Mouse (Mus musculus) hindbrain, embryonic 16.5 days (tissue): ENCODE measurements at regions not wholly inside any gene's neighbourhood (a gene's known extent, or its start where the extent isn't known, plus 50 kb on each side); places are given as distances from the start of the nearest gene placed in this dataset.

Source experiments
- ATAC-seq: fragments of 200-750 bp; cut with Nextera tagmentation; 2 replicates; pipeline ENCODE4 v1.8.0; 2017; ENCODE audit warnings: moderate TSS enrichment, moderate library complexity
- H3K27ac ChIP-seq: fragments of 300-500 bp; sonication (generic); 2 replicates; pipeline ENCODE4 v1.5.1; 2014; ENCODE audit warnings: low read depth, mild to moderate bottlenecking, control low read depth, low read length, moderate library complexity
- H3K27me3 ChIP-seq: fragments of 300-500 bp; sonication (generic); replicated peaks from 2 replicates; pipeline ENCODE4 v1.6.1; 2014; ENCODE audit warnings: low read length; ENCODE audit not compliant: control insufficient read depth, insufficient read depth
- H3K36me3 ChIP-seq: fragments of 300-500 bp; sonication (generic); 2 replicates; pipeline ENCODE4 v1.6.1; 2014; ENCODE audit warnings: mild to moderate bottlenecking, low read length, moderate library complexity, mixed read lengths; ENCODE audit not compliant: control insufficient read depth, insufficient read depth
- H3K4me1 ChIP-seq: fragments of 300-500 bp; sonication (generic); 2 replicates; pipeline ENCODE4 v1.6.1; 2014; ENCODE audit warnings: low read depth, low read length; ENCODE audit not compliant: control insufficient read depth, insufficient read depth
- H3K4me2 ChIP-seq: fragments of 300-500 bp; sonication (generic); 2 replicates; pipeline ENCODE4 v1.6.1; 2014; ENCODE audit warnings: mild to moderate bottlenecking, low read length, control low read depth, moderate library complexity
- H3K4me3 ChIP-seq: fragments of 300-500 bp; sonication (generic); 2 replicates; pipeline ENCODE4 v1.5.1; 2014; ENCODE audit warnings: mild to moderate bottlenecking, low read length, control low read depth, moderate library complexity
- H3K9ac ChIP-seq: fragments of 300-500 bp; sonication (generic); 2 replicates; pipeline ENCODE4 v1.6.1; 2014; ENCODE audit warnings: low read depth, mild to moderate bottlenecking, control low read depth, low read length, moderate library complexity
- H3K9me3 ChIP-seq: fragments of 300-500 bp; sonication (generic); 2 replicates; pipeline ENCODE4 v1.6.1; 2014; ENCODE audit warnings: mild to moderate bottlenecking, low read length, moderate library complexity; ENCODE audit not compliant: control insufficient read depth
- WGBS: fragments of 180-500 bp; shearing (Covaris S2); extraction: QIAGEN DNeasy Blood & Tissue Kit; methylation state at CpG from one replicate; pipeline ENCODE4 v1.1.7; 2014; 5-methylcytosine and 5-hydroxymethylcytosine counted together

DNA sequence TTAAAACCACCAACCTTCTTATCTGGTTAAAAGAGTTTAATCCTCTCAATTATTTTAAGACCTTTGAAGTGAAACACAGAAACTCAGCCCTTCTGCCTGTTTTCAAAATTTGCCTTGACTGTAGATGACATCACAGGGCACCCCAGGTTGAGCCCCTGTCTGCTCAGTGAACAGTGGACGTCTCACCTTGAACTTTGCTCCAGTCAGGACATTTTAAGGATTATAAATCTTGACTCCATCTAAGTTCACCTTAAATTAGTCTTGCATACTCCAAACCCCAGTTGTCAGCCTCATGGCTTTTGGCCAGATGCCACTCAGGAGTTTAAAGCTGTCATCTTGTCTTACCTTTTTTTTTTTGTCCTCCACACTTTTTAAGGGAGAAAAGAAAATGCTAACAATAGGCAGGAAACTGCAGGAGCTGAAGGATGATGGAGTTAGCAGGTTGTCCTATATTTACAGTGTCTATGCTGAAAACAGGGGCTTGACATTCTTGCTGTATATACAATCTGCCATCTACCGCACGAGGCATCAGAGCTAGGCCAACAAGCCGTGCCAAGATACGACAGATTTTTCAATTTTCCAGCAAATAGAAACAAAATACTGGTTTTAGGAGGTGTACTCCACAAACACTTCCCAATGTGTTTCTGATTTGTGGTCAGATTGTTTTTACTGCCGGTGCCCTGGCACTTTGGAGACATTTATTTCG is 195.4 kb downstream of the Tfec start:
- H3K4me2 ChIP-seq: no peak overlapping the region
- WGBS: 77% methylated on average over 7 of the region's 7 CpGs
- no peak overlapping the region for H3K27ac ChIP-seq
- no peak overlapping the region for H3K4me3 ChIP-seq
- H3K9me3 ChIP-seq: no peaks in the 10 kb centered on the region
- no peaks in the 10 kb centered on the region for H3K36me3 ChIP-seq
- no peaks in the 10 kb centered on the region for H3K4me1 ChIP-seq
- H3K9ac ChIP-seq: no peak overlapping the region
- no peak for ATAC-seq
- H3K27me3 ChIP-seq: no peaks in the 10 kb centered on the region

GRCm38 (mm10) chr6:16697285-16697684 is 201.0 kb downstream of the Tfec start:
- no peaks in the 10 kb centered on the region for H3K27me3 ChIP-seq
- H3K36me3 ChIP-seq: no peaks in the 10 kb centered on the region
- H3K27ac ChIP-seq: no peak overlapping the region
- no peak overlapping the region for H3K9ac ChIP-seq
- 61% methylated on average over 4 of the region's 4 CpGs for WGBS
- no peak for ATAC-seq
- H3K9me3 ChIP-seq: no peaks in the 10 kb centered on the region
- H3K4me2 ChIP-seq: no peak overlapping the region
- no peaks in the 10 kb centered on the region for H3K4me1 ChIP-seq
- no peak overlapping the region for H3K4me3 ChIP-seq

- Histone ChIP-seq H3K27me3 (no peaks in the 10 kb centered on the region), H3K36me3 (no peaks in the 10 kb centered on the region), H3K27ac (no peak overlapping the region), H3K4me2 (no peak overlapping the region), H3K9me3 (peaks cover 4% of the 10 kb centered on the region; the same call in 1 of the 2 replicates), H3K4me1 (no peaks in the 10 kb centered on the region), H3K9ac (no peak overlapping the region), H3K4me3 (no peak overlapping the region)
- ATAC-seq: peak; percentile 77
- 0% methylated on average over 2 of the region's 2 CpGs for WGBS
Measured at GRCm38 (mm10) chr6:16668004-16668403, 230.2 kb downstream of the Tfec start.

DNA sequence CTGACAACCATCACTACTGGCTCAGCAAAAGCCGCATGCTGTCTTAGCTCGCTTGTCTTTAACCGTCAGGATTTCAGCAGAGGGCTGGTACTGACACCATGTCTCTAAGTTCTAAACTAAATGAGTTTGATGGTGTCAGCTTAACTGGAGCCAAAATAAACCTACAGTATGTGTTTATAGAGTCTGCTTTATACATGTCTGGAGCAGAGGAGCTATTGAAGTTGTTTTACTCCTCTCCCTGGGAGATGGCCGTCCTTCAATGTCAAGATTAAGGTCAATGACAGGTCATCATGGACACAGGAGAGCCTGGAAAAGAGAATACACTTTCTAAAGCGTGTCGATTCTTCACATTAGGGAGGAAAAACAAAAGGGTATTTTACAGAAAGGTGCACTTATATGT is 231.0 kb downstream of the Tfec start:
- Histone ChIP-seq H3K9me3 (peaks cover 4% of the 10 kb centered on the region; the same call in 1 of the 2 replicates), H3K27me3 (no peaks in the 10 kb centered on the region), H3K4me2 (no peak overlapping the region), H3K36me3 (no peaks in the 10 kb centered on the region), H3K27ac (no peak overlapping the region), H3K4me3 (no peak overlapping the region), H3K4me1 (no peaks in the 10 kb centered on the region), H3K9ac (no peak overlapping the region)
- ATAC-seq: no peak
- WGBS: 27% methylated on average over 6 of the region's 6 CpGs

DNA sequence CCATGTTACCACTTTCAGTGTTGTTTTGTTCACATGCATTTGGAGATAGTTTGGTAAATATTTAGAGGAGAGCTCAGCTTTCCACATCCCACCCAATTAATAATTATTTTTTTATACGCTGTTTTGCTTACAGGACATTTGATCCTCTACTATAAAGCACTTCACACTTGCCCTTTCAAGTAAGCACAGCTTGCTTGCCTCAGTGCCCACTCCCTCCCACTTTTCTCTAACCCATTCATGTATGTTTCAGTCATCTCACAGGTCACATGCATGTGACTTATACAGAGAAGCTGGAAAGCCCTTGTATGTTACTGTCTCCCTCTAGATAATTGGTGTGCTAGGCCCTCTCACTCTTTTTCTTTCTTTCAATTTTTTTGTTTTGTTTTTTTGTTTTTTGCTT is 252.0 kb downstream of the Tfec start:
- Histone ChIP-seq H3K27ac (no peak overlapping the region), H3K4me3 (no peak overlapping the region), H3K9me3 (no peaks in the 10 kb centered on the region), H3K27me3 (no peaks in the 10 kb centered on the region), H3K4me1 (no peaks in the 10 kb centered on the region), H3K9ac (no peak overlapping the region), H3K4me2 (no peak overlapping the region), H3K36me3 (no peaks in the 10 kb centered on the region)
- 89% methylated on average over 1 of the region's 1 CpGs for WGBS
- no peak for ATAC-seq

GRCm38 (mm10) chr6:16643519-16643918 is 254.7 kb downstream of the Tfec start:
- no peaks in the 10 kb centered on the region for H3K36me3 ChIP-seq
- ATAC-seq: no peak
- H3K4me1 ChIP-seq: no peaks in the 10 kb centered on the region
- H3K4me3 ChIP-seq: no peak overlapping the region
- no peaks in the 10 kb centered on the region for H3K9me3 ChIP-seq
- no peak overlapping the region for H3K9ac ChIP-seq
- no peaks in the 10 kb centered on the region for H3K27me3 ChIP-seq
- no peak overlapping the region for H3K27ac ChIP-seq
- H3K4me2 ChIP-seq: no peak overlapping the region

- no peak overlapping the region for H3K4me3 ChIP-seq
- H3K4me1 ChIP-seq: no peaks in the 10 kb centered on the region
- WGBS: 90% methylated on average over 13 of the region's 13 CpGs
- H3K4me2 ChIP-seq: no peak overlapping the region
- no peaks in the 10 kb centered on the region for H3K27me3 ChIP-seq
- H3K9me3 ChIP-seq: no peaks in the 10 kb centered on the region
- H3K36me3 ChIP-seq: no peaks in the 10 kb centered on the region
- H3K9ac ChIP-seq: no peak overlapping the region
- no peak overlapping the region for H3K27ac ChIP-seq
- no peak for ATAC-seq
Measured at GRCm38 (mm10) chr6:16636736-16637304, 261.4 kb downstream of the Tfec start.

- no peaks in the 10 kb centered on the region for H3K9me3 ChIP-seq
- no peak overlapping the region for H3K9ac ChIP-seq
- WGBS: 20% methylated on average over 2 of the region's 2 CpGs
- H3K4me3 ChIP-seq: no peak overlapping the region
- H3K36me3 ChIP-seq: no peaks in the 10 kb centered on the region
- no peak overlapping the region for H3K4me2 ChIP-seq
- H3K27ac ChIP-seq: no peak overlapping the region
- no peaks in the 10 kb centered on the region for H3K4me1 ChIP-seq
- no peak for ATAC-seq
- no peaks in the 10 kb centered on the region for H3K27me3 ChIP-seq
Measured at GRCm38 (mm10) chr6:16636108-16636507, 262.1 kb downstream of the Tfec start.

GRCm38 (mm10) chr6:16607393-16608023 is 290.7 kb downstream of the Tfec start:
- no peaks in the 10 kb centered on the region for H3K36me3 ChIP-seq
- no peak overlapping the region for H3K4me2 ChIP-seq
- H3K27ac ChIP-seq: no peak overlapping the region
- no peaks in the 10 kb centered on the region for H3K9me3 ChIP-seq
- no peaks in the 10 kb centered on the region for H3K27me3 ChIP-seq
- no peak overlapping the region for H3K9ac ChIP-seq
- peaks cover 2% of the 10 kb centered on the region; the same call in 1 of the 2 replicates for H3K4me1 ChIP-seq
- peak; percentile 84 for ATAC-seq
- no peak overlapping the region for H3K4me3 ChIP-seq
- WGBS: 15% methylated on average over 9 of the region's 9 CpGs
